Mouse (Mus musculus) hindbrain, embryonic 13.5 days (tissue): ENCODE measurements at regions not wholly inside any gene's neighbourhood (a gene's known extent, or its start where the extent isn't known, plus 50 kb on each side); places are given as distances from the start of the nearest gene placed in this dataset.
A peak's percentile ranks its signal among the peaks of the same experiment; 100 is the strongest.

Experiments used
- ATAC-seq: fragments of 200-750 bp; cut with Nextera tagmentation; 2 replicates; pipeline ENCODE4 v1.8.0; 2017; ENCODE audit warnings: moderate TSS enrichment; ENCODE audit not compliant: low FRiP score
- H3K27ac ChIP-seq: fragments of 300-500 bp; sonication (generic); 2 replicates; pipeline ENCODE4 v1.5.1; 2015; ENCODE audit warnings: inconsistent platforms, mild to moderate bottlenecking, moderate library complexity
- H3K27me3 ChIP-seq: fragments of 300-500 bp; sonication (generic); 2 replicates; pipeline ENCODE4 v1.6.1; 2015; ENCODE audit warnings: mild to moderate bottlenecking, inconsistent platforms
- H3K36me3 ChIP-seq: fragments of 300-500 bp; sonication (generic); 2 replicates; pipeline ENCODE4 v1.6.1; 2015; ENCODE audit warnings: mild to moderate bottlenecking, inconsistent platforms
- H3K4me1 ChIP-seq: fragments of 300-500 bp; sonication (generic); replicated peaks from 2 replicates; pipeline ENCODE4 v1.6.1; 2015; ENCODE audit warnings: inconsistent platforms
- H3K4me2 ChIP-seq: fragments of 300-500 bp; sonication (generic); 2 replicates; pipeline ENCODE4 v1.6.1; 2015; ENCODE audit warnings: inconsistent platforms, mild to moderate bottlenecking, moderate library complexity
- H3K4me3 ChIP-seq: fragments of 300-500 bp; sonication (generic); 2 replicates; pipeline ENCODE4 v1.5.1; 2015; ENCODE audit warnings: mild to moderate bottlenecking, inconsistent platforms
- H3K9ac ChIP-seq: fragments of 300-500 bp; sonication (generic); 2 replicates; pipeline ENCODE4 v1.6.1; 2015; ENCODE audit warnings: mild to moderate bottlenecking, inconsistent platforms
- H3K9me3 ChIP-seq: fragments of 300-500 bp; sonication (generic); 2 replicates; pipeline ENCODE4 v1.6.1; 2016; ENCODE audit warnings: inconsistent platforms
- WGBS: fragments of 180-500 bp; shearing (Covaris S2); methylation state at CpG from one replicate; pipeline ENCODE4 v1.1.7; 2015; 5-methylcytosine and 5-hydroxymethylcytosine counted together

DNA sequence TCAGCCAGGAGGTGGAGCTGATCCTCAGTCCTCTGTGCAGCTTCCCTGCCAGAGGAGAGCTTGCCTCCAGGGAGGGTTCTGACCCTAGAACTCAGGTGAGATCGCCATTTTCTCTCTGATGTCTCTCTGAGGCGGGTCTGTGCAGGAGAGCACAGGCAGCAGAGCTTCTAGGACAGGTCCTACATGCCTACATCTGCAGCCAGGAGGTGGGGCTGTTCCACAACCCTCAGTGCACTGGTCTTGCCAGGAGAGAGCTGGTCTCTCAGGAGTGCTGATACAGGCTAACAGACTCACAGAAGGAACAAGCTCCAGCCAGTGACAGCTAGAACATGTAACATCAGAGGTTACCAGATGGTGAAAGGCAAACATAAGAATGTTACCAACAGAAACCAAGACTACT lies 165.4 kb downstream of the Tmem17 start:
- Histone ChIP-seq H3K36me3 (no peaks in the 10 kb centered on the region), H3K4me1 (peaks cover 3% of the 10 kb centered on the region), H3K27ac (no peak overlapping the region), H3K9ac (no peak overlapping the region), H3K4me3 (no peak overlapping the region), H3K4me2 (no peak overlapping the region), H3K9me3 (no peaks in the 10 kb centered on the region), H3K27me3 (no peaks in the 10 kb centered on the region)
- 37% methylated on average over 2 of the region's 2 CpGs for WGBS
- no peak for ATAC-seq

DNA sequence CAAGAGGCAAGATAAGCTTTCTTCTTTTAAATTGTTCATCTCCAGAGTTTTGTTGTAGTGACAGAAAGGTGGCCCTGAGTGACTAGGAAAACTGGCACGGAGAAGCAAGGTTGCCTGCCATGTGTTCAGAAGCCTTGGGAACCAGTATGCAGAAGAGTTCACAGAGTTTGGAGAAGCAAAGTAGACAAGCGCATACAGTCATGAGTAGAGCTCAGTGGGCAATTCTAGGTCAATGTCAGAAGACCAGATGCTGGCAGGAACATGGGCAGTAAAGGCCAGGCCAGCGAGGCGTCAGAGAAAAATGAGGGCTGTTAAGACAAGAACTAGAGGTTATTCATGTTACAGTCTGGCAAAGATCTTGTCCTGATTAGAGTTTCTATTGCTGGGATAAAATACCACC lies 172.7 kb downstream of the Tmem17 start:
- Histone ChIP-seq H3K4me3 (no peak overlapping the region), H3K27me3 (no peaks in the 10 kb centered on the region), H3K4me1 (no peaks in the 10 kb centered on the region), H3K4me2 (no peak overlapping the region), H3K27ac (no peak overlapping the region), H3K36me3 (no peaks in the 10 kb centered on the region), H3K9ac (no peak overlapping the region), H3K9me3 (no peaks in the 10 kb centered on the region)
- ATAC-seq, result no peak
- WGBS, result 95% methylated on average over 4 of the region's 4 CpGs

DNA sequence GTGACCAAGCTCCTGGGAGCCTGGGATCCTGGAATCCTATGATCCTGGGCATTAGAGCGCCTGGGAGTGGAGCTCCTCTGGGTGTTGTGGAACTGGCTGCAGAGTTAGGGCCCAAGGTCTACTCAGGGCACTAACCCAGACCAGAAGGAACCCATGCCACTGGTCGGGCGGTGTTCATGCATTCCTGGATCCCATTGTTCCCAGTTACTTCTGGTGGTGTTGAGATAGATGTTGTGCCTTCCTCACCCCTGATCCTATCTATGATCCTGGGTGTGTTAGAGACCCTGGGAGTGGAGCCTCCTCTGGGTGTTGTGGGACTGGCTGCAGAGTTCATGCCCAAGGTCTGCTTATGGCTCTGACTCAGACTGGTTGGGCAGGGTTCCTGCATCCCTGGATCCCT lies 169.9 kb downstream of the B3gnt2 start:
- ATAC-seq, result no peak
- H3K27ac ChIP-seq, result no peak overlapping the region
- no peak overlapping the region for H3K9ac ChIP-seq
- no peaks in the 10 kb centered on the region for H3K27me3 ChIP-seq
- H3K36me3 ChIP-seq, result no peaks in the 10 kb centered on the region
- no peak overlapping the region for H3K4me3 ChIP-seq
- WGBS, result 92% methylated on average over 3 of the region's 3 CpGs
- H3K4me2 ChIP-seq, result no peak overlapping the region
- H3K4me1 ChIP-seq, result no peaks in the 10 kb centered on the region
- H3K9me3 ChIP-seq, result no peaks in the 10 kb centered on the region

DNA sequence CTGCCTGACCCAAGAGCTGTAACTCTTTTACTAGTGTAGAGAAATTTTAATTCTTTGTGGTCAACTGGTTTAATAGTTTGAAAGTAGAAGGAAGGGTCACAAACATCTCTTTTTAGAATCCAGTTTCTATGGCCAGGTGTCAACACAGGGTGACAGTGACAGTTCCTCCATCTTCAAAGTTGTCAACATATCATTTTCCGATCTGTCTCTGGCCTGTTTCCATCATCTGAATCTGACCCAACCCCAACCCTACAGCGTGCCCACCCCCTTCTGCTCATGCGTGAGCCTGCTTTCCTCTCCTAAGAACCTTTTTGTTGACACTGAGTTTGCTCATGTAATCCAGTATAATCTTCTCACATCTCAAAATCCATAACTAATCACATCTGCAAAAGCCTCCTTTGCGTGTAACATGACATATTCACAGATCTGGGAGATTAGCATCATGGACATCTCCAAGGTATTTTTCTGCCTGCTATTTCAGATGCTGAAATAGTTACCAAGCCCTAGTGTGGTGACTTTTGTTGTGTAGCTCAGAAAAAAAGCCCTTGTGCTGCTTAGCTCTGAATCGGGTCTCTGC lies 168.4 kb downstream of the B3gnt2 start:
- Histone ChIP-seq H3K4me3 (no peak overlapping the region), H3K9me3 (no peaks in the 10 kb centered on the region), H3K27me3 (no peaks in the 10 kb centered on the region), H3K36me3 (no peaks in the 10 kb centered on the region), H3K4me1 (no peaks in the 10 kb centered on the region), H3K9ac (no peak overlapping the region), H3K27ac (no peak overlapping the region), H3K4me2 (no peak overlapping the region)
- 90% methylated on average over 5 of the region's 5 CpGs for WGBS
- no peak for ATAC-seq

DNA sequence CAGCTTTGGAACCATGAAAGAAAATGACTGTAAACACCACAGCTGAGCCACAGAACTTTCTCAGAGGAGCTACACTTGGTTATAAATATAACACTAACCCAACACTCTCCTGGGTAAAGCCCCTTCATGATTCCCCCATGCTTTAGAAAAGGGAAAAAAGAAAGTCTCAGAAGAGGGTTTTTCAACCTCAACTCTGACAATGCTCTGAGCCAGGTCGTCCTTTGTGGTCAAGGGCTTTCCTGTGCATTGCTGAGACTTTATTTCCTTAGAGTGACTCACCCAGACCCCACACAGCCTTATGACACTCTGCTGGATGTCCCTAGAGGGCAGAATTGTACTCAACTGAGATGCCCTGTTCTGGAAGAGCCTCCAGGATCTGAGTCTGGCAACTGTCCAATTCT lies 167.8 kb downstream of the B3gnt2 start:
- H3K9me3 ChIP-seq, result no peaks in the 10 kb centered on the region
- 60% methylated on average over 1 of the region's 1 CpGs for WGBS

DNA sequence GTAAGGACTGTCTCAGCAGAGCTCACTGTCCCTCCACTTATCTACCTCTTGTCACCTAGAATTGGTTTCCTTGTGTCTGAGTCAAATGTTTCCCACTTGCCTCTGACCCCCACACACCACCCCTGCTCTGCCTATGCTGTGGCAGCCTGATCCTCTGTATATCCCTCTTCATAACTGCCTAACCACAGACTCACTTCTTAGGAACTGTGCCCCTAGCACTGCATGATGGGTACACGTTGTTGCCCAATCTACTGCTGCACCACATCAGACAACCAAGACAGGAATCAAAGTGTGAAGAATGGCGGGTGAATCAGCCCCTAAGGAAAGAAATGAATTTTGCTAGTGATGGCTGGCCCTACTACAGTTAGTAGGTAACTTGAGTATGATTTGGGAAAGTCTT lies 167.4 kb downstream of the B3gnt2 start:
- Histone ChIP-seq H3K4me3 (no peak overlapping the region), H3K9me3 (no peaks in the 10 kb centered on the region), H3K4me1 (peaks cover 8% of the 10 kb centered on the region), H3K27me3 (no peaks in the 10 kb centered on the region), H3K27ac (no peak overlapping the region), H3K36me3 (no peaks in the 10 kb centered on the region), H3K4me2 (no peak overlapping the region), H3K9ac (no peak overlapping the region)
- ATAC-seq, result no peak
- WGBS, result 95% methylated on average over 2 of the region's 2 CpGs

More for the DNA sequence above, 167.8 kb downstream of the B3gnt2 start:
- H3K4me1 ChIP-seq, result peaks cover 4% of the 10 kb centered on the region; the same call in 1 of the 2 replicates
- H3K4me2 ChIP-seq, result no peak overlapping the region
- no peak overlapping the region for H3K27ac ChIP-seq
- no peak for ATAC-seq
- H3K9ac ChIP-seq, result no peak overlapping the region
- H3K36me3 ChIP-seq, result no peaks in the 10 kb centered on the region
- H3K4me3 ChIP-seq, result no peak overlapping the region
- no peaks in the 10 kb centered on the region for H3K27me3 ChIP-seq

DNA sequence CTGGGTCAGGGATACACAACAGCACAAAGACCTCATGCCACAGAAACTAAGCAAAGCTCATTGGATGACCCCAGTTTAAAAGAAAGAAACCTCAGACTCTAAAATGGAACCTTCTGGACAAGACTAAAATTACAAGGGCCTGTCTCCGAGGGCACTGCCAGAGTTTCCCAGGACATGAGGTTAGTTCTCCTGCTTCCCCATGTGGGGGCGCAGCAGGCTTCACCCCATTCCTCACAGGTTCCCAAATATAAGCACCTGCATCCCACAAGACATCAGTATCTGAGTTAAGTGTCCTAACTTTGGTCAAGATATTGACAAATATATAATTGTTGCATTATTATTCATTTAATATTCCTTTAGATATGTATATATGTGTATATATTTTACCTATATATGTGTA lies 166.8 kb downstream of the B3gnt2 start:
- Histone ChIP-seq H3K9me3 (no peaks in the 10 kb centered on the region), H3K9ac (no peak overlapping the region), H3K4me3 (no peak overlapping the region), H3K27ac (no peak overlapping the region), H3K4me1 (peaks cover 14% of the 10 kb centered on the region), H3K36me3 (no peaks in the 10 kb centered on the region), H3K4me2 (no peak overlapping the region), H3K27me3 (no peaks in the 10 kb centered on the region)
- no peak for ATAC-seq
- WGBS, result 86% methylated on average over 2 of the region's 2 CpGs

DNA sequence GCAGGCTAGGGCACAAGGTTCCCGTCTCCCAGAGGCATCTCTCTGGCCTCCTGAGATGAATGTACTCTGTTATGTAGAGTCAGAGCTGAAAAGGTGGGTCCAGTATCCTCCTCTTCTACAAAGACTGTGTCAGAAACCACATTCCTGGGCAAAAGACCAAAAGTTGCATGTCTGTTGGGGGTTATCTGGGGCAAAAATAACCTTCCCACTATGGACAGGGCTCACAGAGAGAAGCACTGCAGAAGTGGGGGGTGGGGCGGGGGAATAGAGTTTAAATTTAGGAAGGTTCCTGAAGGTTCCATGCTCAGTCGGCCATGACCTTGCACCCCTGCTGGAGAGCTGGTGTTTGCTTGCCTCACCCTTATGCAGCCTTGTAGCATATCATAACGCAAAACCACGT lies 165.9 kb downstream of the B3gnt2 start:
- no peaks in the 10 kb centered on the region for H3K36me3 ChIP-seq
- no peak for ATAC-seq
- no peak overlapping the region for H3K4me2 ChIP-seq
- no peaks in the 10 kb centered on the region for H3K27me3 ChIP-seq
- no peak overlapping the region for H3K4me3 ChIP-seq
- no peak overlapping the region for H3K27ac ChIP-seq
- H3K9me3 ChIP-seq, result no peaks in the 10 kb centered on the region
- WGBS, result 77% methylated on average over 5 of the region's 5 CpGs
- H3K4me1 ChIP-seq, result peaks cover 19% of the 10 kb centered on the region
- no peak overlapping the region for H3K9ac ChIP-seq

DNA sequence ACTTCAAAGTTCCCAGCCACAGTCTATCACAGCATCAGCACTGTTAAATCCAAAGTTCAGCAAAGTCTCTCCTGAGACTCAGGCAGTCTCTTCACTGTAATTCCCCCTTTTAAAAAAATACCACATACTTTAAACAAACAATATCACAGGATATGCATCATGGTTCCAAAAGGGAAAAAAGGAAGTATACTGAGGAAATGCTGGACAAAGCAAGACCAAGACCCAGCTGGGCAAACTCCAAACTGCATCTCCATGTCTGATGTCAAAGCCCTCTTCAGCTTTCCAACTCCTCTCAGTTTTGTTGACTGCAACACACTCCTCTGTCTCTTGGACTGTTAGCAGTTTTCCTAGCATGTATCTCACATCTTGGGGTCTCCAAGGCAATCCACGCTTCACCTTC lies 165.5 kb downstream of the B3gnt2 start:
- no peak for ATAC-seq
- peaks cover 19% of the 10 kb centered on the region for H3K4me1 ChIP-seq
- no peaks in the 10 kb centered on the region for H3K27me3 ChIP-seq
- H3K4me2 ChIP-seq, result no peak overlapping the region
- H3K4me3 ChIP-seq, result no peak overlapping the region
- H3K36me3 ChIP-seq, result no peaks in the 10 kb centered on the region
- H3K9ac ChIP-seq, result no peak overlapping the region
- H3K9me3 ChIP-seq, result no peaks in the 10 kb centered on the region
- 100% methylated on average over 1 of the region's 1 CpGs for WGBS
- no peak overlapping the region for H3K27ac ChIP-seq

DNA sequence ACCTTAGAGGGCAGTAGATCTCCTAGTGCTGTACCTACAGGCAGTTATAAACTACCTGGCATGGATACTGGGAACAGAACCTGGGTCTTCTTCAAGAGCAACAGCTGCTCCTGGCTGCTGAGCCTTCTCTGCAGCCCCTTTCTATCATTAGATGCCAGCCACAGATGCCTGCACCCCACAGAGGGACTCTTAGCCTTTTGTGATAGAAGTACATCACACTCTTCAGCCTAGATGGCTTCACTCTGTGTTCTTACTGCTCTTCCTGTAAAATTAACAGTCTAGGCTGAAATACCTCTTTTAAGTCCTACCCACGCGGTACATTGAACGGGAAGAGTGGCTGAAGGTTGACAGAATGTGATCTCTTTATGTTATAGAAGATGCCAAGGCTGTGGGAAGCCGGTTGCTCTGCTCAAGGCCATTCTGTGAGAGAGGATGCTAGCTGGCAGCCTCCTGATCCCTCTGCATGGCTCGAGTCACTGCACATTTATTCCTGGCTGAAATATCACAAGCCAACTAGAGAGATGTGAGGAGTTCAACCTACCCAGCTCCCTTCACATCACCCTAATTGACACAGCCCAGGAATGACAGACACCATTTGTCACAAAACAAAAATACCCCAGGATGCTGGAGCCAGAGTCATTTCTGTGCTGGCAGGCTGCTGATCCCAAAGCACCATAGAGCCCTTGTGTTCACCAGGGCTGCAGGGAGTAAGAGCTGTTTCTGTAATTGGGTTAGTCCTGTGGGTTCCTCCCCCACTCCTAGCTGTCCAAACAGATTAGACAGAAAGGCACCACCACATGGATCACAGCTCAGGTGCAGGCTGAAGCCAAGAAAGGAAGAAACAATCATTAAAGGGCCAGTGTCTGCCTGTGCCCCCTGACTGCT lies 162.5 kb downstream of the B3gnt2 start:
- H3K4me1 ChIP-seq, result peaks cover 19% of the 10 kb centered on the region
- no peaks in the 10 kb centered on the region for H3K9me3 ChIP-seq
- ATAC-seq, result peak; percentile 93
- peak overlapping the region; percentile 30 for H3K9ac ChIP-seq
- peak overlapping the region; percentile 65 for H3K27ac ChIP-seq
- no peaks in the 10 kb centered on the region for H3K36me3 ChIP-seq
- H3K4me2 ChIP-seq, result no peak overlapping the region
- WGBS, result 63% methylated on average over 5 of the region's 5 CpGs
- no peak overlapping the region for H3K4me3 ChIP-seq
- no peaks in the 10 kb centered on the region for H3K27me3 ChIP-seq

DNA sequence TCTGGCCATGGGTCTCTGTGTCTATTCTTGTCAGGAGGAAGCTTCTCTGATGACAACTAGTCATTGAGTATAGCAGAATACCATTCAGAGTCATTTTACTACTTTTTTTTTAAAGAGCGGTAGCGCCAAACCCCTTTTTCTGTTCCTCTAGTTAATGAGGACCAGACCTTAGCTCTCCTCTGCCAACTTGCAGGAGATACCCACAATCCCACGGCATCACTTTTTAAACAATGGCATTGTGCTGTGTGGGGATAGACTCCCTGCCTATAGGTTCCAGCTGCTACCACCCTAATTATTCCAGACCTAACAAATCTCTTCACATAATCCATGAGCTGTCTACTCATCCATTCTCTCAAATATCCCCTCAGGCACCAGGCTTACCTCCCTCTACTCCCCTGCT lies 154.7 kb downstream of the B3gnt2 start:
- no peak overlapping the region for H3K4me2 ChIP-seq
- no peak overlapping the region for H3K27ac ChIP-seq
- H3K4me3 ChIP-seq, result no peak overlapping the region
- H3K9me3 ChIP-seq, result no peaks in the 10 kb centered on the region
- no peak overlapping the region for H3K9ac ChIP-seq
- H3K4me1 ChIP-seq, result no peaks in the 10 kb centered on the region
- no peaks in the 10 kb centered on the region for H3K27me3 ChIP-seq
- ATAC-seq, result no peak
- WGBS, result 83% methylated on average over 3 of the region's 3 CpGs
- H3K36me3 ChIP-seq, result no peaks in the 10 kb centered on the region
